Mouse (Mus musculus): ENCODE data around the gene Kif24. TPM values are rescaled to one million over a fixed set of nuclear protein-coding genes. Genes with fewer than 3 reads are reported as not detected.
A peak's percentile ranks its signal among the peaks of the same experiment; 100 is the strongest.
"Not testable (repeated sequence)": the region's sequence is repeated elsewhere in the genome, so short reads cannot be mapped to it uniquely, and the experiment has no call there.

Kif24 gene
- total RNA-seq, 2 experiments from 2014 or later: 0.10 to 0.21 TPM

DNA sequence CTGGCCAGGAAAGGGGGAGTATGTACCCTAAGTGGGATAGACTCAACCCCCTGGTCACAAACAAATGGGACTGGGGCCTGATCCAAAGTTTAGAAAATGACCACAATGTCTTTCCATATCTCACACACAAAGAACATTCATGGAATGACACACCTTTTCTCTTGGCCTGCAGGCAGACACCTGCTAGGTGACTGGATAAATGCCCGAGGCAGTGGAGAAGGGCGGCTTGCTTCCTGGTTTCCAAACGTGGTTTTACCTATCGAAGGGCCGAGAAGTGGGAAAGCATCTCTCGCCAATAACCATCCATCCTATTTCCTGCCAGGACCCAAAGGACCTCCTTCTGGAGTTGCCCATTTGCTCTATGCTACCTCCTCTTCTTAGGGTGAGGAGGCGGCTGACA, 28.3 kb upstream of the Kif24 start:
- DNase-seq: no peak

DNA sequence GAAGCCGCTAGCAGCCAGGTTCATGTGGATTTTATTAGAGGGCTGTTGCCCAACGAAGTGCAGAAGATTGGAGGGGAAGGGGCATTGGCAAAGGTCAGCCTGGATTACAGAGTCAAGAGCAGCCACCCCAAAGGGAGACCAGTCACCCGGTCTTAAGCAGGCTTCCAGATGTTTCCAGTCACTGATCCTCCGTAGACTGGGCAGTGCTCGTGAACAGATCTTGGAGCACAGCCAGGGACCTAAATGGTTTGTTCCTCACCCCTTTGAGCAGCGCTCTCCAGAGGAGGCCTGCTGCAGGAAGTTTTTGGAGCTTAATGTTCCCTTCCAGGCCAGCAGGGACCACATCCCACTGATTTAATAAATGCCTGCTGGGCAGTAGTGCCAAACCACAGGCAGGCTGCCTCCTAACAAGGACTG, 16.9 kb upstream of the Kif24 start:
- DNase-seq: peak; percentile 83

DNA sequence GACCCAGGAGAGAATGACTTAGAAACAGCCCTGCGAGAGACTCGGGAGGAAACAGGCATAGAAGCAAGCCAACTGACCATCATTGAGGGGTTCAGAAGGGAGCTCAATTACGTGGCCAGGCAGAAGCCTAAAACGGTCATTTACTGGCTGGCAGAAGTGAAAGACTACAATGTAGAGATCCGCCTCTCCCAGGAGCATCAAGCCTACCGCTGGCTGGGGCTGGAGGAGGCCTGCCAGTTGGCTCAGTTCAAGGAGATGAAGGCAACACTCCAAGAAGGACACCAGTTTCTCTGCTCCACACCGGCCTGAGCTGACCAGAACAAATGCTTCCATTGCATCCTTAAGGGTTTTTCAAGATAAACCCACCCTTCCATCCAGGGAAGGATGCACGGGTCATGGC, 15.6 kb upstream of the Kif24 start:
- peak; percentile 88 for DNase-seq

DNA sequence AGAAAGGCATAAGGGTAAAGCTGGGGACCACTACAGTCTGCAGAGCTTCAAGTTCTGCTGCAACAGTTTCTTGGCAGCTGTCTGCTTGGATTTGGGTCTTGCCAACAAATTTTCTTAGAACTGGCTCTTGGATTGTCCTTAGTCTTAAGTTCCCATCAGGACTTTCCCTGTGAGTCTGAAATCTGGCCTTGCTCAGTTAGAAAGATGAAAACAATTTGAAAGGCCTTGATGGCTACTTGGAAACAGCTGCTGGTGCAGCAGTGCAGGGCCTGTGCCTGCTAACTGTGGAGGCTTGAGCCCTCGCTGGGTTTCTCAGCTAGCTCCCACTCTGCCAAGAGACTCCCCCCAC, 14.7 kb upstream of the Kif24 start:
- DNase-seq: peak; percentile 37

DNA sequence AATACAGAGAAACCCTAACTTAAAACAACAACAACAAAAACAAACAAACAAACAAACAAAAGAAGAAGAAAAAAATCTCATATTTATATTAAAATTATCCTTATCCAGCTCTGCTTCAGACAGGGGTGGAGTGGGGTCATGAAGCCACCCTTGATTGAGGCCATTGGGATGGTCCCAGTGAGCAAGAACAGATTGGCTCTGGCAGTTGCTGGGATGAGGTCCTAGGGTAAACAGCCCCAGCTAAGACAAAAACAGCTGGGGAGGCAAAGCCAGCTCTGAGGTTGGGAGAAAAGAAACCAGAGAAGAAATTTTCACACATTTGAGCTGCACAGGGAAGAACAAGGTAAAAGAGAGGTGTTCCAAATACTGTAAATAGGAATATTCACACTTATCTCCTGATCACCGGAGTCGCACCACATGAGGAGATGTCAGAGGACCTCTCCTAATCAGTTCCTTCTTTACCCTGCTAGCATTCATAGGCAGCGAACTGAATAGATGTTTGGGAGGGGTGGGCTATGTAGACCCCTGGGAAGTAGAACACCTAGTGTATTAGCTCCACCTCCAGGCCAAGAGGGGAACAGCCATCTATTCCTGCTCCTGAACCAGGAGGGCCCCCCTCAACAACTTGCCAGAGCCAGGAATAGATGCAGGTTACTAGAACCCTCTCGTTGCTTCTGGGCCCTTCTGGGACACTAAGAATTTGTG, 14.2 kb upstream of the Kif24 start:
- no peak for DNase-seq

DNA sequence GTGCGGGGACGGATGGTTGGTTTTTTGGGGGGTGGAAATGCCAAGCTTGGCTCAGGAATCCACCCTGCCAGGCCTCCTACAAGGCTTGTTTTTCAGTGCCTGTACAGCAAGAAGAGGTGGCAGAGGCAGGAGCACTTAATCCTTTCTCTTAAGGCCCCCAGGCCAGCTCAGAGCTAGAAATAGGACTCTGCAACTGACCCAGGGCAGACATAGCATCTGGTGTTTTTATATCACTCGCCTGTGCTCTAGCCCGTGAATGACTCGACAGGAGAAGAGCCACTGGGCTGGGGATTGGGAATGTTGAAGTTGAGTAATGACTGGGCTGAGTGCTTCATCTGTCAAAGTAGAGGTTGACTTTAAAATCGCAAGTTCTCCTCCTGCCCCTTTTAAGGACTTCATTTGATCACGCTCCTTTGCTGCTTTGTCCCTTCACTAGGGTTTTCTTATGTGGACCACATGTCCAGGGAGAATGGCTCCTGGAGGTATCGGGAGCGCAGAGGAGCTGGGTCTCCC, 13.0 kb upstream of the Kif24 start:
- DNase-seq: peak; percentile 41

DNA sequence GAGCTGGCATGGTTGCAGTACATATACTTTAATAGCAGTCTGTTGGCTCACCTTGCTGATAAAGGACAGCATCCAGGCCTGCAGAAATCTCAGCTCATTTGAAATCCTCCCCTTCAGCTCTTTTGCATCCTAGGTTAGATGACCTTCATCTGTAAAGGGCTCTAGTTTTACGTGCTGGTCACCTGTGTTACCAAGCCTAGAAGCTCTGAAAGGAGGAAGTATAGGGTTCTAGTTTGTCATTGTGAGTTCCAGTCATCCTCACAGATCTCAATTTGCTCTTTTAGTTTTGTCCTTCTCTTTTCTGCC, 6.7 kb upstream of the Kif24 start:
- DNase-seq: no peak

DNA sequence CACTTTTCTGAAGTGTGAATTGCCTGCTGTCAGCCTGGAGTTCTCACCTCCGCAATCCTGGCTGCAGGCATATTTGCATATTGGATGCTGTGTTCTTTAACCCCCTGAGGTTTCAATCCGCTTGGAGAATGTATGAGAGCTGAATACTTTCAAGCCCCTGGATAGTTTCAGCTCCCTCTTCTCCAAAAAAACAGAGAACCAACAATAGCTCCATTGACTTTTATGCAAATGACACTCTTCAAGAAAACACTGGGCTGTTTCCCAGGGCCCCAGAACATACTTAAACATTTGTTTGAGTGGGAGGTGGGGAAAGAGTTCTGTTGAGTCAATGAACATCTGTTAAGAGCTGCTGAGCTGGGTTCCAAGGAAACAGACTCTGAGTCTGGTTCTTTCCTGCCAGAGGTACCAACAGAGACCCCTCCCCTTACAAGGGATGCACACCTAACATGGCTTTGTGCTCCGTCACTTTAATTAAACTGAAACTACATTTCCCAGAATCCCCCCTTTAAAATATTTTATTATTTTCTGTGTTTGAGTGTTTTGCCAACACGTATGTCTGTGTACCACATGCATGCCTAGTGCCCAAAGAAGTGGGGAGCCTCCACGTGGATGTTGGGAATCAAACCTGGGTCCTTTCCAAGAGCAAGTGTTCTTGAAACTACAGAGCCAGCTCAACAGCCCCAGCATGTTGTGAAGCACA, 6.1 kb upstream of the Kif24 start:
- DNase-seq: no peak

DNA sequence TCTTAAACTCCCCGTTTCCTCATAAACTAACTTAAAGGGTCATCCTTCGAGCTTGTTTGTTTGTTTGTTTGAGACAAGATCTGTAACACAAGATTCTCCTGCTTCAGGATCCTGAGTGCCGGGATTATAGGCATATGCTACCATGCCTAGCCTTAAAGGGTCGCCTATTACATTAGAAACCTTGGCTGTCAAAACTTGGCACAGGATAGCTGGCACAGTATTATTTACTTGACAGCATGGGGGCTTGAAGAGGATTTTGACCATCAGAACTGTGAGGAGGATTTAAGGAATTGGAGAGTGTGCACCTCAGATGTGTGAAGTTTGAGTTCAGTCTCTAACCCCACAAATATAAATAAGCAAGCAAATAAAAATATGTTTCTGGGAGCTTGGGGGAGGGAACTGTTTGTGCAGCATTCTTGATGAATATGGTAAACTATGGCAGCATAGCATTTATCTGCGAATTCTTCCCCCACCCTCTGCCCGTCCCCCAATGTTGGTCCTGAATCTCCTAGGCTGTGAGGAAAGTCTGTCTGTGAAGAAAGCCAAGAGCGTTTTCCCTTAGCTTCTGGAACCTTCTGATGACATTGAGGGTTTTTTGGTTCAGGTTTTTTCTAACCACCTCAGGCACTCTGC, 5.5 kb upstream of the Kif24 start:
- no peak for DNase-seq

DNA sequence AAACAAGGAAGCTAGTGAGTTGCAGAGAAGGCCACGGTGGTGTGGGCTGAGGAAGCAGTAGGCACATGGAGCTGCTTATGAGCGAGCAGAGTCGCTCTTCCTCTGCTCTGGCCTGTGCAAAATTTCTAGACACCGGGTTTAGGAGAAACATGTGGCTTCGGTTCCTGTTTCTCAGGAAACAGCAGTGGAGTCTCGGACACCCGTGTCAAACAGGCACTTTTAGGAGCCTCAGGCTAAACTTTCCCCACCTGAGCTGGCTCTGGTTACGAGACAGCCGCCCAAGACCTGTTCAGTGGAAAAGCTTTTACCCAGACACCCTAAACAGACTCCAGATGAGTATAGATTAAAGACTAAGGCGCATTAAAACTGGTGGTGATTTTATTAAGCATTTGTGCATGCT, 4.5 kb upstream of the Kif24 start:
- DNase-seq: no peak

DNA sequence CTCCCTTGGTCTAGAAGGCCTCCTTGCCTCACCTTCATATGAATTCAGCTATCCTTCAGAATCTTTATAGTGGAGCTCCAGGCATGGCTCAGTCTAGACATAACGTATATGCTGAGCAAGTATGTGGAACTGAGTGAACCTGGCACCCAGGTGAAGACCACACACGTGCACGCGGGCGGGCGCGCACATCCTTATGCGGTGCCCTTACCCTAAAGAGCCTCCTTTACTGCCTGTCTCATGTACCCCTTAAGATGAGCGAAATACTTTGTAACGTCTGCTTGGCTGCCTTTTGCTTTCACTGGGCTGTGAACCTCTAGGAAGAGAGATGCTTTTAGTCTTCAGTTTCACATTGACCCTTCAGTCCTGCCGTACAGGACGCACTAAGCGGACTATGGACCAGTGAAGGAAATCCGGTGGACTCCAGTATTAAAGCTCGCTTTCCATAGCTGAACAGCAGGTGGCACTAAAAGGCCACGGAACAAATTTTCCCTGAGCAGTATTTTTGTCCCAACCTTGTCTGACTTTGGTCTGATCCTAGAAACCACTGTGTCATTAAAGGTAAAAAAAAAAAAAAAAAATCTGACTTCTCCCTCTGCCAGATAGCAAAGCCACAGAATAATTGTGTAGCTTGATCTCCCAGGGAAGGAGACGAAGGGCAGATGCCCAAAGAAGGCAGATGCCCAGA, 3.9 kb upstream of the Kif24 start:
- peak; percentile 35 for DNase-seq

DNA sequence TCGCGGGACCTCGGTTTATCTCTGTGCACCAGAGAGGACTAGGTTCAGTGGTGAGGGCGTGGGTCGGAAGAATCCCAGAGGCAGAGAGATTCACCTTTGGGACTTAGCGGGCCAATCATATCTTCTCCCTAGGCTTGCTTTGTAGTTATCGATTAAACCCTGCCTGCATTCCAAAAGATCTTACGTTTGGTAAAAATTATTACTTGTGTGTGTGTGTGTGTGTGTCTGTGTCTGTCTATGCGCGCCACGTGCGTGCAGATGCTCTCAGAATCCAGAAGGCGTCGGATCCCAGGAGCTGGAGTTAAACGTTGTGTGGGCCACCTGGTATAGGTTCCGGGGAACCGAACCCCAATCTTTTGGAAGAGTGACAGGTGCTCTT, 589 bp upstream of the Kif24 start:
- no peak for DNase-seq

DNA sequence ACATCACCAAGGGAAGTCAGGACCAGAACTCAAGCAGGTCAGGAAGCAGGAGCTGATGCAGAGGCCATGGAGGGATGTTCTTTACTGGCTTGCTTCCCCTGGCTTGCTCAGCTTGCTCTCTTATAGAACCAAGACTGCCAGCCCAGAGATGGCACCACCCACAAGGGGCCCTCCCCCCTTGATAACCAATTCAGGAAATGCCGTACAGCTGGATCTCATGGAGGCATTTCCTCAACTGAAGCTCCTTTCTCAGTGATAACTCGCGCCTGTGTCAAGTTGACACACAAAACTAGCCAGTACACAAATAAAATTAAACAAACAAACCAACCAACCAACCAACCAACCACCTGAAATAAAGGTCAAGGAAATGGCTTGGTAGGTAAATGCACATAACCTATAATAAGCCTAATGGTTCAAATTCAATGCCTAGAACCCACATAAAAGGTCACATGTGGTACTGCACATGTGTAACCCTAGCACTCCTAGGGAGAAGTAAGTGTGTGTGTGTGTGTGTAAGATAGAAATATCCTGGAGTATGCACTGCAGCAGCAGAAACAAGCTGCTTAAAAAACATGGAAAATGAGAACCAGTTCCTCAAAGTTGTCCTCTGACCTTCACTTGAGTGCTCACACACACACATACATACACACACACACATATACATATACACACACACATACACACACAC, 1.5 kb downstream of the Kif24 start:
- not testable (repeated sequence) for DNase-seq

DNA sequence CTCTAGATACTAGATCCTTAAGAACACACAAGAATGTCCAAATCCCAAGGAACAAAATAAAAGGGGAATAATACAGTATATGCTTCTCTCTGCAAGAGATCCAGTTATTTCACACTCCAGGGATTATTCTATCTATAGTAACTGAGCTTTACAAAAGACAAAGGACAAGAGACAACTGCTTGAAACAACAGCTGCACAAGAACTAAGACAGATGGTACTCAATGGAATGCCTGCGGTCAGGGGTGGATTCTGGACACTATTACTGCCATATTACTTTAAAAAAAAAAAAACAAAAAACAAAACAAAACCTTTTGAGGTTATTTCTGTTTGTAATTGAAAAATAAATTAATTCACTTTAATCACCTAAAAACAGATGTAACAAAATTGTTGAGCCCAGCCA, 4.0 kb downstream of the Kif24 start:
- no peak for DNase-seq

DNA sequence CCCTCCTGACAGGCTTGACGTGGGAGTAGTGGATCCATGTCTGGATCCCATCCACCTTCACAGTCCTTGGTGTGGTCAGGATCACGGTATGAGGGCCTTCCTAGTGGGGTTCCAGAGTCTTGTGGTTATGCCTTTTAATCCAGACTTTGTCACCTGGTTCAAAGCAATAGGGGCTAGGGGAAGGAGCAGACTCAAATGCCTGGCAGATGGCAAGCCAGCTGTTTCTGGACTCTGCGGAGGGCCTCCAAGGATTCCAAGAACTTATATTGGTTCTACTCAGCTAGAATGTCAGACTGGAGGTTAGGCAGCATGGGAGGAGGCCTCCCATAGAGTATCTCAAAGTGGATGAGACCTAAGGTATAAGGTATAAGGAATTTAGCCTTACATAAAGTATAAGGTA, 17.1 kb downstream of the Kif24 start:
- no peak for DNase-seq

DNA sequence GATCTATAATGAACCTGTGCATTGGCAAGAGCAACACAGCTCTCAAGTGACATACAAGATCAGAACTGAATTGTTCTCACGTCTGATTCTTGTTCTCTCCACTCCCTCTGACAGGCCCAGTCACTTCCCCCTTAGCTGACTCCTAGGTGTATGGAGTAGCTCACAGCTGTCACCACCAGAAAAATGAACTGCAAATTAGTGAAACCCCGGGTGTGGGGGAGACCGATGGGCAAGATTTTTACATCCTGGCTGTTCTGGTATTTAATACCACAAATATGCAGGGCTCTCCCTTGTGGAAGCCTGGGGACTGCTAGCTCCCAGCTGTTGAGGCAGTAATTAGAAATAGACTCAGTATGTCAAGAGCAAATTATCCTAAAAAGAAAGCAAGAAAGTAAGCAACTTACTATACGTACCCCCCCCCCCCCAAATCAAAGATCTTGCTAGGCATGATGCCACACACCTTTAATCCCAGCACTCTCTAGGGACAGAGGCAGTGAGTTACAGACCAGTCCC, 21.8 kb downstream of the Kif24 start:
- no peak for DNase-seq

DNA sequence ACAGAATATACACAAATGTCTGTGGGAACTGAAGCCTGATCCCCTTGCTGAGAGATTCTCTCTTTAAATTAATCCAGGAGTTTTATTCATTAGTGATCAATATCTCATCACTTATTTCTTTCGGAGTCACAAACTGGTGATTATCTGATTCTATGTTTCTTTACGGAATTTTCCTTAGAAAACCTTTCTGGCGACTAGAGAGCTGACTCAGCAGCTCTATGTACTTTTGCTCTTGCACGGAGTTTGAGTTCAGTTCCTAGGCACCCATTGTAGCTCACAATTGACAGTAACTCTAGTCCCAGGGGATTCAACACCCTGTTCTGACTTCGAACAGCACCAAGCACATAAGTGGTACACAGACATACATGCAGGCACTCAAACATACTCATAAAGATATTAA, 25.8 kb downstream of the Kif24 start:
- no peak for DNase-seq

DNA sequence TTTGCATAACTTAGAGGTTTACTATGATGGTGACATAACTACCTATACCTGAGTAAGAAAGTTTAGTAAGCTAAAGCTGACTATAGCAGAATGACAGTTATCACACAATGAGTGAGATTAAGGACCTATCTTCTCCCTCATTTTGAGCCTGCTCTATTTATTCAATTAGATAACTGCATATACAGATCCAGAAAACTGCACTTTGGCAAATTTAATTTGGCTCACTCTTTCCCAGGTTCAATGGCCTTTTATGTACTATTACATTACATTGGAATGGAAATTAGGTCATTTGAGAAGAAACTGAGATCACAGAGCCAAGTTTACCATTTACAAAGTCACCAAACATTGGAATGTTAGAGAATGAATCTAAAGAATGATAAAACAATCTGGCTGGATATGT, 47.7 kb downstream of the Kif24 start:
- no peak for DNase-seq

DNA sequence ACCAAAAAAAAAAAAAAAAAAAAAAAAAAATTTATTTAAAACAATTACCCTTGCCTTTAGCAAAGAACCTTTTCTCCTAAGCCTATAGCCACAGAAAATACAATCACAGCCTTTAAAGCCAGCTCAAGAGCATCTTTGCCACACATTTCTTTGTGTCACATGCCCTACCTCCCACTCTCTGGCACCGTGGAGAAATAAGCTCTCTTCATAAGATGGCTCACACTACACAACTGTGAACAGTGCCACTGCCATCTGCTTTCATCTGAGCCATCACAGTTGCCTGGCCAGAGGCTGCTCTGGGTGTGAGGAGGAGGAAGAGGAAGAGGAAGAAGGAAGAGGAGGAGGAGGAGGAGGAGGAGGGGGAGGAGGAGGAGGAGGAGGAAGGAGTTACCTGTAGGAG, 55.3 kb downstream of the Kif24 start:
- no peak for DNase-seq

DNA sequence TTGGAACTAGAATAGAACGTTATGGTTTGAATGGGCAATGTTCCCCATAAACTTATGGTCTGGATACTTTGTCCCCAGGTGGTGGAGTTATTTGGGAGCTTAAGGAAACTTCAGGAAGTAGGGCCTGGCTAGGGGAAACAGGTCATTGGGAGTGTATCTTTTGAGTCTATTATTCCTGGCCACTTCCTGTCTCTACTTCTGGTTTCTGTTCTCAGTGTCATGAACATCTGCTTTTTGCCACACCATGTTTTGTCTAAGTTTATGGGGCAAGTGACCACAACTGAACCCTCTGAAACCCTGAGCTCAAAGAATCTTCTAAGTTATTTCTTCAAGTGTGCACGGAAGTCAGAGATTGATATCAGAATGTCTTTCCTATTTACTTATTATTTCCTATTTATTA, 57.3 kb downstream of the Kif24 start:
- DNase-seq: no peak

DNA sequence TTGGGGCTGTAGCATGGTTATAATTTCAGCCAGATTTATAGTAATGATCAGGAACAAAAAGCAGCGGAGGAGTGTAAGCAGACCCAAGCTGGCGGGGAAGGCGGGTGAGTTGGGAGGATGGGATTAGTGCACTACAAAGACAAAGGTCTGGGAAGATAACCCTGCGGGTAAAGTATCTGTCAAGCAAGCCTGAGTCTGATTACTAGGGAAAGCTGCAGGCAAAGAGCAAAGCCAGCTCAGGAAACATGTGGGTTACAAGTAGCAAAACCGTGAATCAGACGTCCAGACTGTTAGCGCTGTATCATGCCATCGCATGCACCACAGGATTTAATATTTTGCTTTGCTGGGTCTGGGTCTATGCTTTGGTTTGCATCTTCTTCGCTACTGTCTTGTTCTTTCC, 58.1 kb downstream of the Kif24 start:
- no peak for DNase-seq

DNA sequence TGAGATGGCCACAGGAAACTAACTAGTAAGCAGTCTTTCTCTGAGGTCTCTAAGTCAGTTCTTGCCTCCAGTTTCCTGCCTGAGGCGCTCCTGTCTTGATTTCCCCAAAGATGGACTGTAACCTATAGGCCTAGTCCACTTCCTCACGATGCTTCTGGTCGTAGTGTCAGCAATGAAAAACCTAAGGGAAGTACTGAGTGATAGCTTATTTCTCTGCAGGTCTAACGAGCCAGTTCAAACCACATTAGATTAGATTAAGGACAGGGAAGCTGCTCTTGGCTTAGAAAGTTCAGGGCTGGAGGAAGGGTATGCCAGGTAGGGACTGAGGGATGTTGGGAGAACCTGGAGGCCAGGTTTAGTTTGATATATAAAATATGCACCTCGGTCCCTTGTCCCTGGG, 63.1 kb downstream of the Kif24 start:
- no peak for DNase-seq

Data from gastrocnemius, postnatal 25 days (tissue).